Mouse (Mus musculus): ENCODE data around the gene Lhx9.

The Lhx9 gene

GRCm38 (mm10) chr1:138839809-138840430 lies 8.5 kb downstream of the Lhx9 start:
- no peak for DNase-seq (ENCODE audit: low spot score in 2 of 2)

DNA sequence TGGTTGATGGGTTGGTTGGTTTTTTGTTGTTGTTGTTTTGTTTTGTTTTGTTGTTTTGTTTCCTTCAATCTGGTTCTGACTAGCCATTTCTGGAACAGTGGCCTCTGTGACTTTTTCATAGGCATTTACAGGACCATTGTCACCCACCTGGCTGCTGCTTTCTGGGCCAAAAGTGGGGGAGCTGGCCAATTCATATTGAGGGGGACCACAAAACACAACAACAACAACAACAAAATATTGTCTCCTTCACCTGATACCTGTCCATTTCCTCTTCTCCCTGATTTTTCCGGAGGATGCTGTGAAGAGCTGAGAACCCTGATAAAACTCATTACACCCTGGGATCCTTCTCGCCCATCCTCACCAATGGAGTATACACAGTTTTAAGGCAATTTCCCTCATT lies 9.1 kb downstream of the Lhx9 start:
- DNase-seq (ENCODE audit: low spot score in 2 of 2): no peak

- no peak for DNase-seq (ENCODE audit: low spot score in 2 of 2)
These were observed 10.3 kb downstream of the Lhx9 start for GRCm38 (mm10) chr1:138837786-138838743.

GRCm38 (mm10) chr1:138835355-138835900 lies 12.9 kb downstream of the Lhx9 start:
- no peak for DNase-seq (ENCODE audit: low spot score in 2 of 2)

DNA sequence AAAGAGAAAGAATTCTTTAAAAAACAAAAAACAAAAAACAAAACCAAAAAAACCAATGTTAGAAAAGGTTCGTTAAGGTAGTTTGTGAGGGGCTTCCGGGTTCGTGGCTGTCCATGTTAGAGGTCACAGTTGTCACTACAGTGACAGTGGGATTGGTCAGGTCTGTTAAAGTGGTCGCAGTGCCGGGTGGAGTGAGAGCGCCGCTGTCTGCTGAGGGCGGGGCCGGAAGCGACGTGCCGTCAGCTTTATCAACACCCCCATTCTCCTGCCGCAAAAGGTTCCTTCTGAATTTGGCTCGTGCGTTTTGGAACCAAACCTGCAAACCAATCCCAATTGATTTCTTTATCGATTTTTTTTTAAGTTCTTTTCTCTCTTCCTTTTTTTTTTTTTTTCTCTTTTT lies 17.1 kb downstream of the Lhx9 start:
- DNase-seq (ENCODE audit: low spot score in 2 of 2): no peak

- DNase-seq (ENCODE audit: low spot score in 2 of 2): no peak
These were observed 21.5 kb downstream of the Lhx9 start for GRCm38 (mm10) chr1:138826841-138827240.

DNA sequence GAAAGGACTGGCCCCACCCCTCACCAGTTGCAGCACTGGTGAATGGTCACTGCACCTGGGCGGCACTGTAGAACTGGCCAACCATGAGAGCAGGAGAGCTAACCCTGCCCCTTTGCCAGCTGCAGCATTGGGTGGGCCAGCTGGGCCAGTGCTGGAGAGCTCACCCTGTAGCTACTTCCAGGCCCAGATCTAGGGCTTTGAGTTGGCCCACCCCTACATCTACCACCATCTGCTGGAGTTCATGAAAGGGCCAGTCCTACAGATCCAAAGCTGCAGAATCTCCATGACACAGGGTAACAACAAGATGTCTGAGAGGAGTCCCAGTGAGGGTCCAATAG lies 25.4 kb downstream of the Lhx9 start:
- DNase-seq (ENCODE audit: low spot score in 2 of 2): no peak

DNA sequence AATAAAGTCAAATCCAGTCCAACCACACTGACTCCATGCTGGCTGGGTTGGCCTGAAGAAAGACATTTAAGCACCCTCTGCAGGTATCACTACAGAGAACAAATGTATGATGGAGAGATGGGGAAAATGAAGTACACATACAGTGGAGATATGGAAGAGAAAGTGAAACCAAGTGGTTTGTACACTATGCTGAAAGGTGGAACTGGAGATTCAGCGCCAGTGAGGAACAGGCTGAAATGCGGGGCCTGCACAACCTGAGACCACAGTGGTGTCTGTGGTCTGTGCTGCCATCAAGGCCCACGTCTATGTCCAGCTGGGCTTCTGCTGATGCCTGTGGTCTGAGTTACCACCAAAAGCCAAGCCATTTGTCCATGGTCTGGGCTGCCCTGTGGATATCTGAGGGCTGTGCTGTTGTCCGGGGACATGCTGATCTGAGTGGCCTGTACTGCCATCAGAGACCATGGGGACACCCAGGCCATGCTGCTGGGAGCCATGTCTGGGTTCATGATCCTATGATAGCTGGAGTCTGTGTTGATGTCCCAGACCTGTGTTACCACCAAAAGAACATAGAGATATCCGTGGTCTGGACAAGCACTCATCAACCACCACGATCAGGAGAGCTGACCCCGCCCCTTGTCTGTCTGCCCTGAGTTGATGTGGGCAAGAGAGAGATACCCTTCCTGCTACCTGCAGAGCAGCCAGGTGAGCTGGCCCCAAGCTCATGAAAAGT lies 26.0 kb downstream of the Lhx9 start:
- DNase-seq (ENCODE audit: low spot score in 2 of 2): no peak

DNA sequence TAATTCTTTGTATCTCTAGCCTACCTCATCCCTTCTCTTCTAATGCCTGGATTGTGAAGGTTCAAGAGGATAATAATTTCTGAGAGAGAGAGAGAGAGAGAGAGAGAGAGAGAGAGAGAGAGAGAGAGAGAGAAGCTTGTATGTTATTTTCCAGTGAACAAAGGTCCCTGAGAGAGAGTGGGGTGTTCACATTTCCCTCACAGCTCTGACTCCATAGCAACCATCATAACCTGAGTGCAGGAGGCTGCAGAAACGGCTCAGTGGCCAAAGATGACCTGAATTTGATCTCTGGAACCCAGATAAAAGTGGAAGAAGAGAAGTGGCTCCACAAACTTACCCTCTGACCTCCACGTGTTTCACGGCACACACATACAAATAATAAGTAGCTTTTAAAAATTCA lies 46.6 kb downstream of the Lhx9 start:
- no peak for DNase-seq (ENCODE audit: low spot score in 2 of 2)

GRCm38 (mm10) chr1:138801296-138801695 lies 47.1 kb downstream of the Lhx9 start:
- DNase-seq (ENCODE audit: low spot score in 2 of 2): no peak

DNA sequence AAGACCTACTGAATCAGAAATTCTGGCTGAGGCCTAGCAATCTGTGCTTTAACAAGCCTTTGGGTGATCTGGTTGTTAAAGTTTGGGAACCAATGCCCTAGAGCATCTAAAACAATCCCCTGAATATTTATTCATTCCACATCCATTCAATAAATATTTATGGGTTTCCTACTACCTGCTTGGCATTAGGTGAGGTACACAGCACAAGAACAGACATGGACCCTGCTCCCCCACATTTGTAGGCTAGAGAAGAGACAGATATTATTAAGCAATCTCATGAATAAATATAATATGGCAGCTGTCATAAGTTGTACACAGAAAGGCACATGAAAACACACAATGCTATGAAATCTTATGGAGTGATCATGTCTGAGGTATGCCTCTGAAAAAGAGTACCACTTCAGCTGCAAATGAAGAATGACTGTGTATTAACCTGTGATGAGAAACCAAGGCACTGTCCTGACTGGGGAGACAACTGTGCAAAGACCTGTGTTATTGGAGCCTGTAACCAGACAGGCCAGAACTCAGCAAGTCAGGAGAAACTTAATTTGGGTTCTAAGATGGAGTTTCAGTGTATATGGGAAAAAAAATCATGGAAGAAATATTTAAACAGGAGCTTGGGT lies 48.6 kb downstream of the Lhx9 start:
- DNase-seq (ENCODE audit: low spot score in 2 of 2): no peak

DNA sequence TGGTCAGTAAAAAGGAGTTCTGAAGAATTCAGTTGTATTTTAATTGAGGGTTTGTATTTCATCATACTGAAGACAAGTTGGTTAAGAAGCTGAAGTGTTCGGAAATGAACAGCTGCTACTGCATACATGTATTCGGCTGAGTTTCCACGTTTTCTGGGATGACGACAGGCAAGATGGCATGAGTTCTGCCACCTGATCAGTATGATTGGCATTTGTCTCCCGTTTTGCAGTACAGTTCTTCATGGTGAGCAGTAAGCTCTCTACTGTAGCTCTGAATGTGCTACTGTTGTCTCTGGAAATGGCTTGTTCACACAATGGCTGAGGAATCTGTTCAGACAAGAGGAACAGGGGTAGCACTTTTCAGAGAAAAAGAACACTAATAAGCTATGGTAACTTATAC lies 50.3 kb downstream of the Lhx9 start:
- no peak for DNase-seq (ENCODE audit: low spot score in 2 of 2)

- DNase-seq (ENCODE audit: low spot score in 2 of 2): peak; percentile 8 to 23
These were observed 62.5 kb downstream of the Lhx9 start for GRCm38 (mm10) chr1:138785856-138786255.

GRCm38 (mm10) chr1:138784019-138784418 lies 64.4 kb downstream of the Lhx9 start:
- no peak for DNase-seq (ENCODE audit: low spot score in 2 of 2)

Measured in spleen, postnatal 36 days (tissue).